9 mouse cellular contexts compared by ENCODE assay signal in the genomic region with DNA sequence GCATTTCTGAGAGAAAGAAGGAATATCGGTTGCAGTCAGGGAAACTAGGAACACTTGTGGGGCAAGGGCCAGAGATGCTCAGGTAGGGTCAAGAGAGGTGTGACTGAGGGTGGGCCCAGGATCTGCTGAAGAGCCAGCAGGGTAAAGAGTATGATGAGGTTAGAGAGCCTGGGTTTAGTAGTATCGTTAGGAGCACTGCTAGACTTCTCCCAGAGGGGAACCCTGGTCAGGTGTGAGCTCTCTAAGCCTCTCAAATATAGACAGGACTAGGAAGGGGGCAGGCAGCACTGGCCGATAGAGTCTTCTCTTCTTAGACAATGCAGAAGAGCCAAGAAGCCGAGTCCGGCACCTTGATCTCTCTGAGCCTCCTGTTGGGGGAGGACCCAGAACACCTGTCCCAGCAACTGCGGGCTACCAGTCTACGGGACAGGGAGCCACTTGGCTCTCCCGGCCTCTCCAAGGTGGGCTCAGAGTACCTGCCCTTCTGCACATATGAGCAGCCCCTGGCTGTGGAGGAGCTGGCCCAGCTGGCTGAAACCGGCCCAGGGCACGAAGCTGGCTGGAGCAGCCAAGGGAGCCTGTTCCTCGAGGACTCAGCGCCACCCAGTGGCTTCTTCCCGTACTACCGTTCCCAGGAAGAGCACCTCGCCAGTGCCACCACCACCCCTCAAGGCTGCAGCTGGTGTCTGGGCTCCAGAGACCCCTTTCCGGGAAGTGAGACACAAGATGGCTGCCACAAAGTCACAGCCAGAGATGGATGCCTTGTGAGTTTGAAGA. TPM values are rescaled to one million over a fixed set of nuclear protein-coding genes. Genes with fewer than 3 reads are reported as not detected.
DNase-seq lines count a peak whose midpoint lies in the region; ATAC-seq and TF ChIP-seq lines count a peak whose summit lies in the region.
"Had no signal": no experiment of that assay in that cellular context is flagged by ENCODE, and none has a peak within 500 bp of the region (broad histone marks: within the 10 kb centered on the region; RNA-seq: fewer than 3 reads in every experiment).

No protein-coding gene starts in this region.

- TF ChIP-seq CTCF in midbrain, postnatal 0 days (IDR thresholded peaks at IDR 0.05): peak; percentile 93

- no peaks in the 10 kb centered on the region for H3K36me3 ChIP-seq in limb, embryonic 12.5 days
- H3K36me3 ChIP-seq in midbrain, postnatal 0 days (ENCODE audit: insufficient read depth, low read length): no peaks in the 10 kb centered on the region

- ATAC-seq in limb, embryonic 12.5 days (ENCODE audit: insufficient number of reproducible peaks, insufficient read depth, low FRiP score, low TSS enrichment, low read depth): peak; percentile 65; the same call in 1 of the 2 replicates
- peak; percentile 80 for ATAC-seq in midbrain, postnatal 0 days (ENCODE audit: low FRiP score)

- H3K4me2 ChIP-seq in limb, embryonic 12.5 days: no peak overlapping the region
- no peak overlapping the region for H3K4me2 ChIP-seq in midbrain, postnatal 0 days (ENCODE audit: low read depth, low read length, poor library complexity, severe bottlenecking)

- 28% methylated on average over 16 of the region's 16 CpGs for WGBS in limb, embryonic 12.5 days
- 31% methylated on average over 16 of the region's 16 CpGs for WGBS in midbrain, postnatal 0 days

- no peaks in the 10 kb centered on the region for H3K9me3 ChIP-seq in limb, embryonic 12.5 days
- H3K9me3 ChIP-seq in midbrain, postnatal 0 days (ENCODE audit: low read length): no peaks in the 10 kb centered on the region
- H3K9me3 ChIP-seq: megakaryocyte, embryonic 14.5 days had no signal

- DNase-seq in heart, adult 18-20 months: peak; percentile 36 to 73
- DNase-seq in heart, adult 11 months: no peak
- peak; percentile 88 to 92 for DNase-seq in cerebellum, postnatal 4 days (ENCODE audit: low spot score in 2 of 2)
- DNase-seq in gastrocnemius, postnatal 10 days: peak; percentile 84
- DNase-seq in kidney, adult 11 months: peak; percentile 57
- peak; percentile 86 for DNase-seq in midbrain, postnatal 0 days (ENCODE audit: low spot score)
- DNase-seq in testis, postnatal 10 days (ENCODE audit: low spot score): peak; percentile 92

- H3K9ac ChIP-seq in limb, embryonic 12.5 days (replicated peaks): no peak overlapping the region; the same call in 1 of the 2 replicates
- no peak overlapping the region; the same call in 1 of the 2 replicates for H3K9ac ChIP-seq in midbrain, postnatal 0 days (replicated peaks; ENCODE audit: low read length, poor library complexity, severe bottlenecking)

- H3K27ac ChIP-seq in limb, embryonic 12.5 days: no peak overlapping the region
- H3K27ac ChIP-seq in midbrain, postnatal 0 days (ENCODE audit: low read depth, low read length): no peak overlapping the region

- H3K4me3 ChIP-seq in limb, embryonic 12.5 days (replicated peaks): no peak overlapping the region
- no peak overlapping the region for H3K4me3 ChIP-seq in midbrain, postnatal 0 days (ENCODE audit: low read depth, low read length)
- H3K4me3 ChIP-seq: megakaryocyte, embryonic 14.5 days had no signal

- H3K4me1 ChIP-seq in limb, embryonic 12.5 days (replicated peaks): peaks cover 18% of the 10 kb centered on the region
- H3K4me1 ChIP-seq in midbrain, postnatal 0 days (ENCODE audit: insufficient read depth, low read length): no peaks in the 10 kb centered on the region

- H3K27me3 ChIP-seq in limb, embryonic 12.5 days: peaks cover 12% of the 10 kb centered on the region; the same call in 1 of the 2 replicates
- H3K27me3 ChIP-seq in midbrain, postnatal 0 days (ENCODE audit: insufficient read depth, low read length): peaks cover 4% of the 10 kb centered on the region; the same call in 1 of the 2 replicates

RNA-seq across cellular contexts. Expression of a gene that starts 2.5 kb away (rescaled TPM):
- not detected for total RNA-seq in heart, adult 18-20 months (2021)
- not detected for total RNA-seq in gastrocnemius, postnatal 10 days (2021)
- not detected in 2 replicates for polyA plus RNA-seq in limb, embryonic 12.5 days (2016; fragmentation: Nextera tagmentation; extraction: Ambion mirVana)
- not detected in 2 replicates for total RNA-seq in midbrain, postnatal 0 days (2014; rRNA removed)
- not detected in 2 replicates for polyA plus RNA-seq in midbrain, postnatal 0 days (2015; fragmentation: Nextera tagmentation; extraction: Ambion mirVana)

RNA-seq across cellular contexts. Expression of a gene that starts 9.2 kb away (rescaled TPM):
- under 1 TPM; 0.07 to 0.15 TPM for total RNA-seq in heart, adult 18-20 months (2021)
- total RNA-seq in gastrocnemius, postnatal 10 days (2021): under 1 TPM in 1 of 2 experiments, not detected in 1; 0.12 TPM
- 0.10 TPM in 2 replicates for polyA plus RNA-seq in limb, embryonic 12.5 days (2016; fragmentation: Nextera tagmentation; extraction: Ambion mirVana)
- 0.05 and 0.28 TPM in 2 replicates for total RNA-seq in midbrain, postnatal 0 days (2014; rRNA removed)
- polyA plus RNA-seq in midbrain, postnatal 0 days (2015; fragmentation: Nextera tagmentation; extraction: Ambion mirVana): 0.04 TPM in 1 of 2 replicates, not detected in the other

RNA-seq across cellular contexts. Expression of a gene that starts 53.1 kb away (rescaled TPM):
- total RNA-seq in heart, adult 18-20 months (2021): not detected
- not detected for total RNA-seq in gastrocnemius, postnatal 10 days (2021)
- not detected in 2 replicates for polyA plus RNA-seq in limb, embryonic 12.5 days (2016; fragmentation: Nextera tagmentation; extraction: Ambion mirVana)
- not detected in 2 replicates for total RNA-seq in midbrain, postnatal 0 days (2014; rRNA removed)
- not detected in 2 replicates for polyA plus RNA-seq in midbrain, postnatal 0 days (2015; fragmentation: Nextera tagmentation; extraction: Ambion mirVana)
